Mouse (Mus musculus) bone marrow macrophage, adult 2 months (primary cell): ENCODE results near the gene Ankrd34b. TPM values are rescaled to one million over a fixed set of nuclear protein-coding genes. Genes with fewer than 3 reads are reported as not detected.
A peak's percentile ranks its signal among the peaks of the same experiment; 100 is the strongest.

Experiments
- H3K27ac ChIP-seq: 2 replicates; pipeline ENCODE4 v1.5.1; 2012; ENCODE audit warnings: low read depth, low read length; ENCODE audit not compliant: insufficient read depth
- H3K4me1 ChIP-seq: 2 replicates; pipeline ENCODE4 v1.6.1; 2012; ENCODE audit warnings: low read length; ENCODE audit not compliant: control insufficient read depth, insufficient read depth
- H3K4me3 ChIP-seq: 2 replicates; pipeline ENCODE4 v1.5.1; 2012; ENCODE audit warnings: mild to moderate bottlenecking, low read length, moderate library complexity; ENCODE audit not compliant: insufficient read depth
- CTCF ChIP-seq: IDR thresholded peaks from 2 replicates; pipeline ENCODE4 v1.5.1; 2012; ENCODE audit warnings: low read depth, mild to moderate bottlenecking, low read length, moderate library complexity
- POLR2A ChIP-seq: IDR thresholded peaks from 2 replicates; pipeline ENCODE4 v1.6.1; 2012; ENCODE audit warnings: mild to moderate bottlenecking, low read depth, low read length, borderline replicate concordance
- polyA plus RNA-seq: library from polyadenylated mRNA; stranded (reverse); fragments of >200 nt; gene quantifications from 2 replicates; pipeline ENCODE4 v1.2.4, GENCODE M21; 2012; ENCODE audit not compliant: missing spikeins, insufficient read depth, insufficient read length

Ankrd34b gene
- polyA plus RNA-seq, result not detected in 2 replicates

DNA sequence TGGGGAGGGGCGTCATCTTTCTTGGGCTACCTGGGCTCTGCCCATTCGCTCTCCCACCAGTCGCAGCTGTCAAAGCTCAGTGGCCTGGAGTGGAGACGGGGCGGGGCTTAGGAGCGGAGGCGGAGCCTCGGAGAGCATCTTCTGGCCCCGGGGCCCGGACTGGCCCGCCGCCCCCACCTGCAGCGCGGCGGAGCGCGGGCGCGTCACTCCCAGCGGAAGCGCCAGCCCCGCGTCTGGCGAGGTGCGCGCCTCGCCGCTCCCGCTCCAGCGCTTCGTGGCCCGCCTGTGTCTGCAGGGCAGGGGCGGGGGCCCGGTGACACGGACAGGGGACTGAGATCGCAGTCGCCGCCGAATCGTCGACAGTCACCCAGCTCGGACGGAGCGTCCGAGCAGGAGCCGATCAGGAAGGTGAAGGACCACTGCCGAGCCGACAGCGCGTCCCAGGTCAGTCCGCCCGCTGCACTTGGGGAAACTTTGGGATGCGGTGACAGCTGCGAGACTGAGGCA, at the start of gene Ankrd34b:
Gene Ankrd34b, plus strand, starts transcription at position 139 of the 507 bp plus-strand sequence.
- Histone ChIP-seq H3K27ac (no peak within 1 kb of the TSS), H3K4me3 (peak within 1 kb of the TSS; percentile 39), H3K4me1 (no peaks in the 10 kb centered on the region)
- TF ChIP-seq CTCF (no peak), POLR2A (no peak)

DNA sequence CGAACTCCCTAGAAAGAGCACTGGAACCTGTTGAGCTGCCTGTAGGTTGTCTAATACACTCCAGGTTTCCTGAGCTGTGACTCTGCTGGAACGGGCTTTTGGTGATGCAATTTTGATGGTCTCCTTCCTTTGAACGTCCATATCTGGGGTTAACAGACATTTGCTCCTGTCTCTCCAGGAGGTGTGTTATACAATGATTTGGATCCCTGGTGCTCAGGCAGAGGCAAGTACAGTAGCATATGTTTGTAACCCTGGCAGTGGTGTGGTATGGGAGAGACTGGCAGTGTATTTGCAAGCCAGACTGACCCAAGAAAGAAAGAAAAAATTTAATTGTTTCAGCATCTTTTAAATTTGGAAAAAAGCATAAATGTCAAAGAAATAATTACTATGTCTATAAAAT, 38.3 kb upstream of the Ankrd34b start:
- TF ChIP-seq POLR2A, result no peak
- TF ChIP-seq CTCF, result no peak

DNA sequence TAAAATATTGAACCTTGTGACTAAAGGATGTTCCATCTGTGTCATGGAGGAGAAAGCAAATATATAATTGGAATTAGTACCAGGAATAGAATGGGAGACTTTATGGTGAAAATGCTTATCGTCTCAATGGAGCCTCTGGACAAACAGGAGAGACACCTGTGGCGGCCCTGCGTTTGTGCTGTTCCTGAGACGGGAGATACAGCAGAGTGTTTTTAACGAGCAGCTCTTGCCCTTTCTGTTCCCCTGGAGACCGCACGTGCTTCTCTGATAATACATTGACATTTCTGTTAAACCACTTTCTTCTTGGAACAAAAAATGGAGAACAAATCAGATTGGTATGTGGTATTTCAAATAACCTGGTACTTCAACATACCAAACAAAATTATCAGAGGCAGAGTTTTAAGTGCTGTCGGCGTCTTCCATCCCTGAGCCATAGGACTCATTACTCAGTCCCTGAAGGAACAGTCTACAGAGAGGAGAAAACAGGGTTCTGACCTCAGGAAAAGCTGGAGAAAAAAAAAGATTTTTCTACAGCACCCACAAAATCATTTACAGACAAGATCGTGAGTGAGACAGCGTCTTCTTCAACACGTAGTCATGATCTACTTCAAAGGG, 32.5 kb upstream of the Ankrd34b start:
- Histone ChIP-seq H3K4me1 (no peaks in the 10 kb centered on the region), H3K4me3 (no peak overlapping the region), H3K27ac (no peak overlapping the region)
- no peak for TF ChIP-seq CTCF
- no peak for TF ChIP-seq POLR2A

More for the DNA sequence above, 38.3 kb upstream of the Ankrd34b start:
- Histone ChIP-seq H3K4me3 (no peak overlapping the region), H3K27ac (no peak overlapping the region), H3K4me1 (no peaks in the 10 kb centered on the region)

- TF ChIP-seq POLR2A (no peak), CTCF (no peak)
- no peaks in the 10 kb centered on the region for H3K4me1 ChIP-seq
- H3K4me3 ChIP-seq, result no peak overlapping the region
- H3K27ac ChIP-seq, result no peak overlapping the region
Measured at GRCm38 (mm10) chr13:92398491-92399384, 27.0 kb upstream of the Ankrd34b start.

DNA sequence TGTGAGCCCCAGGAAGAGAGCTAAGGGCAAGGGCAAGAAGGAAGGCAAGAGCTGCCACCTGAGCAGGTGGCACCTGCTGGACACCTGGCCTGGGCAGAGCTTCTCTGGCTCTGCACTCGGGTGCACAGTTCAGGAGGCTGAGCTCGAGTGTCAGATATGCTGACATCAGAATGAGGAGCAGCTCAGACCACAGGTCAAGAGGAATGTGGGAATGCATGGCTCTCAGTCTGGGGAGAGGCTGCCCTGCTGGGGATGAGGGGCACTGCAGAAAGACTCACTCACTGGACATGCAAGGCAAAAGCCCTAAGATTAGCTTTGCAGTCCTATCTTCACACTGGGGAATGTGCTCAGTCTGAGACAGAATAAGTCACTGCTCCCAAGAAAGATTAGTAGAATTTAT, 23.6 kb upstream of the Ankrd34b start:
- Histone ChIP-seq H3K4me3 (no peak overlapping the region), H3K4me1 (no peaks in the 10 kb centered on the region), H3K27ac (no peak overlapping the region)
- no peak for TF ChIP-seq CTCF
- no peak for TF ChIP-seq POLR2A

DNA sequence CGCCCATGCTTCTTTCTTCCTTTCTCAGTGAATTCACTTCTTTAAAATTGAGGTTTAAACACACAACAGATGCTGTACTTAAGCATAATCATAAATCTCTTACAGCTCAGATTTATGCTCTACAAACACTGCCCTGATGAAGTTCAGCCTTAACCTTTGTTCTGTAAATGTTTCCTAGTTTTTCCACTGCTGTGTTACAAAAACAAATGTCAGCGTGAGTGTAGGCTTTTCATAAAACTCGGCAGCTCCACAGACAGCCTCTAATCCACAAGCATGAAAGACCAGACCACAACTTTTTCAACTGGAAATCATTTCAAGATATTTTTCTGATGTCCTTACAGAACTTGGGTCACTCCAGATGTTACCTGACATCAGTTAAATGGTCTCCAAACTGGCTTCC, 22.2 kb upstream of the Ankrd34b start:
- TF ChIP-seq POLR2A (no peak), CTCF (no peak)
- Histone ChIP-seq H3K4me1 (no peaks in the 10 kb centered on the region), H3K4me3 (no peak overlapping the region), H3K27ac (no peak overlapping the region)

GRCm38 (mm10) chr13:92410486-92410885, 15.2 kb upstream of the Ankrd34b start:
- Histone ChIP-seq H3K4me1 (no peaks in the 10 kb centered on the region), H3K4me3 (no peak overlapping the region), H3K27ac (no peak overlapping the region)
- TF ChIP-seq CTCF, result no peak
- no peak for TF ChIP-seq POLR2A

DNA sequence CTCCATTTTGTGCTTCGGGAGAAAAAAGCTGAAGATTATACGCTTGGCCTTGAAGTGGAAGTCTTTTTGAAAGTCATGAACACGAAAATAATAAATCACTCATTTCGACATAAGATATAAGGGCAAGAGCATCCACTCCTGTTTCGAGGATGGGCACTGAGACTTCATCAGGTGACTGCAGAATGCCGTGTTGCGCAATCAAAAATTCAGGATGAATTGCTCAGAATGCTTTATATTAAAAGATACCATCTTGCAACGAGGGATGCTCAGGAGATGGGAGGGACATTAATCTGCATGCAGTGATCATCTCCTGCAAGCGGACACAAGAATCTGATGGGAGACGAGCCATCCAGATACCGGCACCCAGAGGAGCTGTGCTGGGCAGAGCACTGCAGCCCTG, 6.1 kb upstream of the Ankrd34b start:
- no peaks in the 10 kb centered on the region for H3K4me1 ChIP-seq
- H3K27ac ChIP-seq, result no peak overlapping the region
- no peak for TF ChIP-seq CTCF
- TF ChIP-seq POLR2A, result no peak
- no peak overlapping the region for H3K4me3 ChIP-seq

DNA sequence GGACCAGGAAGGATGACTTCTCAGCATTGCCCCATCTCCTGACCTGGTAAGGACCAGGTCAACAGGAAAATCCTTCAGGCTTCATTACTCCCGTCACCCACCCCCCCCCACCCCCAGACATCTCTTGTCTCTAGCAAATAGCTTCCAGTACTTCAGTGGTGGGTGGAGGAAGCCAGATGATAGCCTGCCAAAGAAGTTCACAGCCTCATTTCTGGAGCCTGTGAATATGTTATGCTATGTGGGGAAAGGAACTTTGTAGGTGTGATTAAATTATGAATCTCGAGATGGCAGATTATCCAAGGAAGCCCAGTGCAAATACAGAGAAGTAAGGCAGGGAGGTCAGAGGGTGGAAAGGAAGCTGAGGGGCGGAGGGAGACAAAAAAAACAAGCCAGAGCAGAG, 2.0 kb upstream of the Ankrd34b start:
- Histone ChIP-seq H3K27ac (no peak overlapping the region), H3K4me3 (no peak overlapping the region), H3K4me1 (no peaks in the 10 kb centered on the region)
- no peak for TF ChIP-seq POLR2A
- TF ChIP-seq CTCF, result no peak
